Mouse (Mus musculus) C2C12 (cell line): Measurements from ENCODE around the gene Cstf3. TPM values are rescaled to one million over a fixed set of nuclear protein-coding genes. Genes with fewer than 3 reads are reported as not detected.

Experiments
- H3K27me3 ChIP-seq: one replicate; pipeline ENCODE4 v1.6.1; 2011; ENCODE audit not compliant: control insufficient read depth, insufficient read depth, insufficient read length
- H3K36me3 ChIP-seq: one replicate; pipeline ENCODE4 v1.6.1; 2011; ENCODE audit not compliant: control insufficient read depth, insufficient read depth
- H3K4me3 ChIP-seq: one replicate; pipeline ENCODE4 v1.5.1; 2011; ENCODE audit warnings: mild to moderate bottlenecking, control low read depth; ENCODE audit not compliant: poor library complexity, insufficient read depth, severe bottlenecking
- H3K79me2 ChIP-seq: one replicate; pipeline ENCODE4 v1.6.1; 2011; ENCODE audit not compliant: control insufficient read depth, insufficient read depth
- H3K79me3 ChIP-seq: one replicate; pipeline ENCODE4 v1.6.1; 2011; ENCODE audit warnings: low read depth, control low read depth
- H3ac ChIP-seq: one replicate; pipeline ENCODE3; 2011; ENCODE audit warnings: low read depth; ENCODE audit not compliant: control insufficient read depth, insufficient read length
- CEBPB ChIP-seq: IDR thresholded peaks from one replicate; pipeline ENCODE4 v1.6.1; 2011; ENCODE audit warnings: low read depth, mild to moderate bottlenecking, control low read depth, moderate library complexity
- CTCF ChIP-seq: IDR thresholded peaks from one replicate; pipeline ENCODE4 v1.5.1; 2011; ENCODE audit not compliant: control insufficient read depth, insufficient read depth, insufficient read length
- FOSL1 ChIP-seq: IDR thresholded peaks from one replicate; pipeline ENCODE4 v1.8.0; 2011; ENCODE audit warnings: mild to moderate bottlenecking, low read length; ENCODE audit not compliant: poor library complexity, insufficient read depth, severe bottlenecking
- MAX ChIP-seq: IDR thresholded peaks from one replicate; pipeline ENCODE4 v1.6.1; 2011; ENCODE audit warnings: mild to moderate bottlenecking, control low read depth
- MYOD1 ChIP-seq: IDR thresholded peaks from one replicate; pipeline ENCODE4 v1.6.1; 2011; ENCODE audit warnings: low read depth; ENCODE audit not compliant: control insufficient read depth, insufficient read length
- MYOG ChIP-seq: IDR thresholded peaks from one replicate; pipeline ENCODE4 v1.6.1; 2011; ENCODE audit not compliant: control insufficient read depth, insufficient read length; ENCODE audit errors: extremely low read depth
- USF1 ChIP-seq: IDR thresholded peaks from one replicate; pipeline ENCODE4 v1.6.1; 2011; ENCODE audit warnings: low read depth, mild to moderate bottlenecking, control low read depth, moderate library complexity
- polyA plus RNA-seq: library from polyadenylated mRNA; unstranded; fragments of >200 nt; fragmentation: generic; extraction: Trizol; gene quantifications from one replicate; pipeline ENCODE4 v1.2.1, GENCODE M21; 2012; ENCODE audit warnings: missing spikeins

Gene Cstf3
- polyA plus RNA-seq, 1 experiment = 15.8 TPM

- no peaks in the 10 kb centered on the region for H3K79me3 ChIP-seq
- H3K79me2 ChIP-seq = no peaks in the 10 kb centered on the region
- H3ac ChIP-seq = no peak overlapping the region
- TF ChIP-seq MYOD1 = no peak
- TF ChIP-seq CTCF = no peak
- no peak for TF ChIP-seq CEBPB
- TF ChIP-seq USF1 = no peak
- no peak for TF ChIP-seq FOSL1
- no peaks in the 10 kb centered on the region for H3K27me3 ChIP-seq
- H3K36me3 ChIP-seq = peaks cover 9% of the 10 kb centered on the region
- H3K4me3 ChIP-seq = no peak overlapping the region
These were observed 81.4 kb downstream of the Cstf3 start for GRCm38 (mm10) chr2:104671724-104672123.

GRCm38 (mm10) chr2:104677326-104677725 lies 87.0 kb downstream of the Cstf3 start:
- no peak overlapping the region for H3ac ChIP-seq
- no peaks in the 10 kb centered on the region for H3K79me3 ChIP-seq
- H3K27me3 ChIP-seq = no peaks in the 10 kb centered on the region
- H3K79me2 ChIP-seq = no peaks in the 10 kb centered on the region
- no peak overlapping the region for H3K4me3 ChIP-seq
- no peaks in the 10 kb centered on the region for H3K36me3 ChIP-seq
- TF ChIP-seq CTCF = no peak

GRCm38 (mm10) chr2:104684771-104685170 lies 94.4 kb downstream of the Cstf3 start:
- Histone ChIP-seq H3K27me3 (no peaks in the 10 kb centered on the region), H3K79me3 (no peaks in the 10 kb centered on the region), H3K4me3 (no peak overlapping the region), H3K36me3 (no peaks in the 10 kb centered on the region), H3ac (no peak overlapping the region), H3K79me2 (no peaks in the 10 kb centered on the region)
- TF ChIP-seq MYOD1 (no peak), FOSL1 (no peak), CEBPB (no peak), MAX (no peak)

GRCm38 (mm10) chr2:104685418-104685817 lies 95.1 kb downstream of the Cstf3 start:
- no peaks in the 10 kb centered on the region for H3K27me3 ChIP-seq
- H3ac ChIP-seq = no peak overlapping the region
- TF ChIP-seq MYOG (no peak), MYOD1 (no peak), USF1 (no peak), MAX (peak; percentile 56), CEBPB (no peak), CTCF (peak; percentile 95), FOSL1 (no peak)
- H3K79me2 ChIP-seq = no peaks in the 10 kb centered on the region
- H3K79me3 ChIP-seq = no peaks in the 10 kb centered on the region
- H3K4me3 ChIP-seq = no peak overlapping the region
- no peaks in the 10 kb centered on the region for H3K36me3 ChIP-seq

- no peaks in the 10 kb centered on the region for H3K79me3 ChIP-seq
- H3K36me3 ChIP-seq = no peaks in the 10 kb centered on the region
- no peak overlapping the region for H3K4me3 ChIP-seq
- H3K79me2 ChIP-seq = no peaks in the 10 kb centered on the region
- no peaks in the 10 kb centered on the region for H3K27me3 ChIP-seq
- TF ChIP-seq CTCF (no peak), MAX (no peak), MYOG (no peak), USF1 (no peak), FOSL1 (no peak), MYOD1 (no peak), CEBPB (no peak)
- no peak overlapping the region for H3ac ChIP-seq
These were observed 96.9 kb downstream of the Cstf3 start for GRCm38 (mm10) chr2:104687261-104687660.

GRCm38 (mm10) chr2:104688321-104688720 lies 98.0 kb downstream of the Cstf3 start:
- Histone ChIP-seq H3K79me2 (no peaks in the 10 kb centered on the region), H3K4me3 (no peak overlapping the region), H3K27me3 (no peaks in the 10 kb centered on the region), H3K79me3 (no peaks in the 10 kb centered on the region), H3K36me3 (no peaks in the 10 kb centered on the region), H3ac (no peak overlapping the region)
- TF ChIP-seq MYOG (no peak), FOSL1 (no peak), MAX (no peak), CEBPB (no peak), CTCF (no peak), MYOD1 (no peak), USF1 (no peak)
